Mouse (Mus musculus) right cerebral cortex, postnatal 14 days (tissue): Measurements from ENCODE around the gene Hivep3.
A peak's percentile ranks its signal among the peaks of the same experiment; 100 is the strongest.

Experiments used
- DNase-seq: peaks from one replicate; pipeline ENCODE4 v3.0.0; 2022

Gene Hivep3

GRCm38 (mm10) chr4:119875592-119875991, 142.0 kb downstream of the Hivep3 start:
- no peak for DNase-seq

- no peak for DNase-seq
Observed at GRCm38 (mm10) chr4:119876535-119877160, 143.1 kb downstream of the Hivep3 start.

- no peak for DNase-seq
Observed at GRCm38 (mm10) chr4:119878218-119878617, 144.6 kb downstream of the Hivep3 start.

GRCm38 (mm10) chr4:119879671-119880070, 146.1 kb downstream of the Hivep3 start:
- DNase-seq = no peak

- peak; percentile 40 for DNase-seq
Observed at GRCm38 (mm10) chr4:119880270-119880669, 146.7 kb downstream of the Hivep3 start.

GRCm38 (mm10) chr4:119881292-119881691, 147.7 kb downstream of the Hivep3 start:
- DNase-seq = no peak

- DNase-seq = no peak
Observed at GRCm38 (mm10) chr4:119882401-119882800, 148.8 kb downstream of the Hivep3 start.

- DNase-seq = no peak
Observed at GRCm38 (mm10) chr4:119882814-119883213, 149.2 kb downstream of the Hivep3 start.

- no peak for DNase-seq
Observed at GRCm38 (mm10) chr4:119886621-119887020, 153.0 kb downstream of the Hivep3 start.

- DNase-seq = no peak
Observed at GRCm38 (mm10) chr4:119887523-119888177, 154.1 kb downstream of the Hivep3 start.

- DNase-seq = no peak
Observed at GRCm38 (mm10) chr4:119889760-119890159, 156.2 kb downstream of the Hivep3 start.

GRCm38 (mm10) chr4:119893255-119893779, 159.7 kb downstream of the Hivep3 start:
- no peak for DNase-seq

- DNase-seq = no peak
Observed at GRCm38 (mm10) chr4:119894797-119895458, 161.3 kb downstream of the Hivep3 start.

- DNase-seq = no peak
Observed at GRCm38 (mm10) chr4:119895504-119895903, 161.9 kb downstream of the Hivep3 start.

- DNase-seq = no peak
Observed at GRCm38 (mm10) chr4:119896572-119896971, 163.0 kb downstream of the Hivep3 start.

GRCm38 (mm10) chr4:119897054-119897855, 163.7 kb downstream of the Hivep3 start:
- no peak for DNase-seq

- peak; percentile 40 for DNase-seq
Observed at GRCm38 (mm10) chr4:119901556-119902491, 168.2 kb downstream of the Hivep3 start.

GRCm38 (mm10) chr4:119903328-119903727, 169.7 kb downstream of the Hivep3 start:
- peak; percentile 74 for DNase-seq

- DNase-seq = no peak
Observed at GRCm38 (mm10) chr4:119903806-119904205, 170.2 kb downstream of the Hivep3 start.

GRCm38 (mm10) chr4:119904296-119904695, 170.7 kb downstream of the Hivep3 start:
- DNase-seq = no peak

GRCm38 (mm10) chr4:119907106-119907505, 173.5 kb downstream of the Hivep3 start:
- no peak for DNase-seq
